Mouse (Mus musculus): ENCODE data around the gene Atp1a2. TPM values are rescaled to one million over a fixed set of nuclear protein-coding genes. Genes with fewer than 3 reads are reported as not detected.

Gene Atp1a2
- polyA plus RNA-seq, 1 experiment from 2014 or later = 3.1 TPM

DNA sequence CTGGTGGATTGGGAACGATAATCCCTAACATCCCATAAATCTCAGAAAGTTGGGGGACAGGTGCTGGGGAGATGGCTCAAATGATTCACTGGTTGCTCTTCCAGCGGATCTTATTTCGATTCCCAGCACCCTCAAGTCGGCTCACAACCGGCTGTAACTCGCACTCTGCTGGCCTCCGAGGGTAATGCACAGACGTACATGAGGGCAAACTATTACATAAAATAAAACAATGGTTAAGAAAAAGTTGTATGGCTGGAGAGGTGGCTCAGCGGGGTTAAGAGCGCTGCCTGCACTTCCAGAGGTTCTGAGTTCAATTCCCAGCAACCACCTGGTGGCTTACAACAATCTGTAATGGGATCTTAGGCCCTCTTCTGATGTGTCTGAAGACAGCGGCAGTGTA, 28.8 kb upstream of the Atp1a2 start:
- H3K4me1 ChIP-seq (ENCODE audit: control insufficient read depth, insufficient read depth, low read length) = peaks cover 8% of the 10 kb centered on the region; the same call in 1 of the 2 replicates
- ATAC-seq = no peak
- H3K9ac ChIP-seq (ENCODE audit: low read depth, low read length) = peak overlapping the region; percentile 62; the same call in 1 of the 2 replicates
- peak overlapping the region; percentile 94 for H3K4me2 ChIP-seq (ENCODE audit: low read depth, low read length)
- peaks cover 46% of the 10 kb centered on the region for H3K27me3 ChIP-seq (replicated peaks; ENCODE audit: control insufficient read depth, insufficient read depth, low read length)
- peak overlapping the region; percentile 51 for H3K4me3 ChIP-seq (ENCODE audit: low read length)
- H3K36me3 ChIP-seq (ENCODE audit: control insufficient read depth, insufficient read depth, low read length) = no peaks in the 10 kb centered on the region
- 60% methylated on average over 11 of the region's 11 CpGs for WGBS
- H3K9me3 ChIP-seq (ENCODE audit: control insufficient read depth, low read length) = peaks cover 3% of the 10 kb centered on the region; the same call in 1 of the 2 replicates
- no peak overlapping the region for H3K27ac ChIP-seq (ENCODE audit: low read length)

DNA sequence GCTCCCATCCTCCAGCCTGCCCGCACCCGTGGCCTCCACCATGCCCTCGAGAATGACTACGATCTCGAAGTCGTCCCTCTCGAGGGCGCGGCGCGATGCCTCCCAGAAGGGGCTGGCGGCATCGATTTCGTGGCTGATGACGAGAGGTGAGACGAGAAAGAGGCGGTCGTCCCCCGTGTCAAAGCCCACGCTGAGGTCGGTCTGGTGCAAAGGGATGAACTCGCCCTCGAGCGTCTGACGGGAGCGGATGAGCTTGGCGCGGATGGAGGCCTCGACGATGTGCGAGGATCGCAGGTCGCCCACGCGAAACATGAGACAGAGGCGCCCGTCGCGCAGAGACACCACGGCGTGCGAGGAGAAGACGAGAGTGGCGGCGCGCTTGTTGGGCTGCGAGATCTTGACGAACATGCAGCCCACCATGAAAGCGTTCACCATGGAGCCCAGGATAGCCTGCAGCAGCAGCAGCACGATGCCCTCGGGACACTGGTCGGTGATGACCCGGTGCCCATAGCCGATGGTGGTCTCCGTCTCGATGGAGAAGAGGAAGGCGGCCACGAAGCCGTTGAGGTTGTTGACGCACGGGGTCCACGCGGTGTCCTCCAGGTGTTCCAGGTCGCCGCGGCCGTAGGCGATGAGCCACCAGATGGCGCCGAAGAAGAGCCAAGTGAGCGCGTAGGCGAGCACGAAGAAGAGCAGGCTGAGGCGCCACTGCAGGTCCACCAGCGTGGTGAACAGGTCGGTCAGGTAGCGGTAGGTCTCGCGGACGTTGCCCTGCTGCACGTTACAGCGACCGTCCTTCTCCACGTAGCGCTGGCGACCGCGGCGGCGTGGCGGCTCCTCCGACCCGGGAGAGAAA, 28.0 kb upstream of the Atp1a2 start:
- H3K4me2 ChIP-seq (ENCODE audit: low read depth, low read length) = peak overlapping the region; percentile 94
- H3K27me3 ChIP-seq (replicated peaks; ENCODE audit: control insufficient read depth, insufficient read depth, low read length) = peaks cover 46% of the 10 kb centered on the region
- ATAC-seq = peak; percentile 75
- WGBS = 15% methylated on average over 94 of the region's 94 CpGs
- H3K9me3 ChIP-seq (ENCODE audit: control insufficient read depth, low read length) = peaks cover 3% of the 10 kb centered on the region; the same call in 1 of the 2 replicates
- no peak overlapping the region for H3K27ac ChIP-seq (ENCODE audit: low read length)
- H3K4me3 ChIP-seq (ENCODE audit: low read length) = peak overlapping the region; percentile 51
- peaks cover 8% of the 10 kb centered on the region; the same call in 1 of the 2 replicates for H3K4me1 ChIP-seq (ENCODE audit: control insufficient read depth, insufficient read depth, low read length)
- no peaks in the 10 kb centered on the region for H3K36me3 ChIP-seq (ENCODE audit: control insufficient read depth, insufficient read depth, low read length)
- H3K9ac ChIP-seq (ENCODE audit: low read depth, low read length) = peak overlapping the region; percentile 62

DNA sequence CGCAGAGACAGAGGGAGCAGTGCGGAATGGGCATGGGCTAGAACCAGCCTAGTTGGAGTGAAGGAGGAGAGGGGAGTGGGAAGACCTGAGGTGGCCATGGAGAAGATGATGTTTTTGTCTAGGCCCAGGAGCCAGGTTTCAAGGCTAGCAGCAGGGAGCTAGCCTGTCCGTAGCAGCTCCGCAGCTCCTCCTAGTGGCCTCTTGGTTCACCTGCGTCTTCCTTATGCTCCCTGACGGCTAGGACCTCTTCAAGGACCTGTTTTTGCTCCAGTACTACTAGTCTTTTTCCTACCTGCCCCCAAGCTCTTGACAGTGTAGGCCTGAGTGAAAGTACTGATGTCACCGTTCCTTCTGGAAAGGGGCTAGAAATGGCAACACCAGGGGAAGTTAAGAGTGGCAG, 26.9 kb upstream of the Atp1a2 start:
- Histone ChIP-seq H3K27me3 (replicated peaks; ENCODE audit: control insufficient read depth, insufficient read depth, low read length) (peaks cover 43% of the 10 kb centered on the region), H3K4me1 (ENCODE audit: control insufficient read depth, insufficient read depth, low read length) (peaks cover 10% of the 10 kb centered on the region), H3K36me3 (ENCODE audit: control insufficient read depth, insufficient read depth, low read length) (no peaks in the 10 kb centered on the region), H3K9me3 (ENCODE audit: control insufficient read depth, low read length) (peaks cover 3% of the 10 kb centered on the region; the same call in 1 of the 2 replicates), H3K27ac (ENCODE audit: low read length) (no peak overlapping the region), H3K4me2 (ENCODE audit: low read depth, low read length) (no peak overlapping the region), H3K4me3 (ENCODE audit: low read length) (no peak overlapping the region), H3K9ac (ENCODE audit: low read depth, low read length) (no peak overlapping the region)
- 12% methylated on average over 7 of the region's 7 CpGs for WGBS
- ATAC-seq = peak; percentile 55

DNA sequence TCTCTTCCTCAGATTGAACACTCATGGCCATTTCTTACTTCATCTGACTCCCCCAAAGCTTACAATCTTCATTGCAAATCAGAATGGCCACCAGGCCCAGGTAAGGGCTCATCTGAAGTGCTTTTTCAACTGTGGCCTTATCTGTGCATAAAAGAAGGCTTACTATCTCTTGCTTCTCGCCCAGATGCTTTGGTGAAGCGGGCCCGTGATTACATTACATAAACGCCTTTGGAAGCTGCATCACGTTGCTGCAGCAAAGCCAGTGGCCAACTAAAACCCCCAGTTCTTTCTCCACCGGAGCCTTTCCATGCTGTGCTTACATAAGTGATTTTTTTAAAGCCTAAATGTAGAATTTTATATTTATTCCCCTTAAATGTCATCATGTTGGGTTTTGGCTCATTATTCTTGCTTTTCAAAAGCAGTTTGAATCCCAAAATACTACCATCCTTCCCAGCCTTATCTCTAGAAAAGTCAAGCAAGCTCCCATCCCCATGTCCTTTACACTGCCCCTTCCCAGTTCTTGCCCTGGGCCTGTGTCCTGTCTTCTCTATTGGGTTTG, 26.0 kb upstream of the Atp1a2 start:
- WGBS = 69% methylated on average over 6 of the region's 6 CpGs
- no peak for ATAC-seq

DNA sequence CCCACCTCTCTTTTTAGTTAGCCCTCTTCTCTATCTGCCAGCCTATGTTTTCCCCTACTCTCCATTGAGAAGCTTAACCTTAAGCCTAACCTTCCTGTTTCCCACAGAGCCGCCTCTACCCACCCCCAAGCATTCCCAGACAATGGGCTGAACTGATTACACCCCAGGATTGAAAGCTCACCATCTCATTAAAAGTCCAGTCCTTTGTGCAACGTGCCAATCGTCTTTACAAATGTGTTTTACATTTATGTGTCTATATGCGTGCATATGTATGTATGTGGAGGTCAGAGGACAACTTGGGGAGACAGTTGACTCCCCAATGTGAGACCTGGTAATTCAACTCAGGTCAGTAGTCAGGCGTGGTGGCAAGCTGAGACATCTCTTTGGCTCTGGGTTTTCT, 25.4 kb upstream of the Atp1a2 start:
- peaks cover 2% of the 10 kb centered on the region; the same call in 1 of the 2 replicates for H3K36me3 ChIP-seq (ENCODE audit: control insufficient read depth, insufficient read depth, low read length)
- peaks cover 3% of the 10 kb centered on the region; the same call in 1 of the 2 replicates for H3K9me3 ChIP-seq (ENCODE audit: control insufficient read depth, low read length)
- no peak for ATAC-seq
- H3K4me3 ChIP-seq (ENCODE audit: low read length) = no peak overlapping the region
- peaks cover 30% of the 10 kb centered on the region for H3K27me3 ChIP-seq (replicated peaks; ENCODE audit: control insufficient read depth, insufficient read depth, low read length)
- no peak overlapping the region for H3K27ac ChIP-seq (ENCODE audit: low read length)
- no peak overlapping the region for H3K4me2 ChIP-seq (ENCODE audit: low read depth, low read length)
- WGBS = 57% methylated on average over 5 of the region's 5 CpGs
- H3K4me1 ChIP-seq (ENCODE audit: control insufficient read depth, insufficient read depth, low read length) = peaks cover 13% of the 10 kb centered on the region
- H3K9ac ChIP-seq (ENCODE audit: low read depth, low read length) = no peak overlapping the region

More for the DNA sequence above, 26.0 kb upstream of the Atp1a2 start:
- H3K9ac ChIP-seq (ENCODE audit: low read depth, low read length) = no peak overlapping the region
- H3K36me3 ChIP-seq (ENCODE audit: control insufficient read depth, insufficient read depth, low read length) = no peaks in the 10 kb centered on the region
- peaks cover 35% of the 10 kb centered on the region for H3K27me3 ChIP-seq (replicated peaks; ENCODE audit: control insufficient read depth, insufficient read depth, low read length)
- peaks cover 13% of the 10 kb centered on the region for H3K4me1 ChIP-seq (ENCODE audit: control insufficient read depth, insufficient read depth, low read length)
- no peak overlapping the region for H3K27ac ChIP-seq (ENCODE audit: low read length)
- H3K9me3 ChIP-seq (ENCODE audit: control insufficient read depth, low read length) = peaks cover 3% of the 10 kb centered on the region; the same call in 1 of the 2 replicates
- H3K4me2 ChIP-seq (ENCODE audit: low read depth, low read length) = no peak overlapping the region
- no peak overlapping the region for H3K4me3 ChIP-seq (ENCODE audit: low read length)

DNA sequence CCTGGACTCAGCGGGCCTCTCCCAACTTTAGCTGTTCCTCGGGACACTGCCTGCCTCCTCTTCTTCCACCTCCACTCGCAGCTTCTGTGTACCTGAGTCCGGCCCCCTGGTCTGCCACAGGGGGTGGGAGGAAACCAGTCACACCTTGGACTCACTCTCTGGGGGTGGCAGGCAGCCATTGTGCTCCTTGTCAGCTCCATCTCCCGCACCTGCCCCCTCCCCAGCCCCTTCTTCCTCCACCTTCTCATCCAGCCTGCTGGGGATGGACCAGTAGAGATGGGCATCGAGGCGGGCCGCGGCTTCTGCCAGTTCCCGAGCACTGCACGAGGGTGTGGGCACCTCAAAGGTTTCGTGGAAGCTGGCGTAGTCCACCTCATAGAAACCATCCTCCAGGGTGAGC, 24.9 kb upstream of the Atp1a2 start:
- ATAC-seq = no peak
- H3K4me2 ChIP-seq (ENCODE audit: low read depth, low read length) = no peak overlapping the region
- no peak overlapping the region for H3K4me3 ChIP-seq (ENCODE audit: low read length)
- peaks cover 13% of the 10 kb centered on the region for H3K4me1 ChIP-seq (ENCODE audit: control insufficient read depth, insufficient read depth, low read length)
- peaks cover 3% of the 10 kb centered on the region; the same call in 1 of the 2 replicates for H3K9me3 ChIP-seq (ENCODE audit: control insufficient read depth, low read length)
- peaks cover 26% of the 10 kb centered on the region for H3K27me3 ChIP-seq (replicated peaks; ENCODE audit: control insufficient read depth, insufficient read depth, low read length)
- H3K27ac ChIP-seq (ENCODE audit: low read length) = no peak overlapping the region
- H3K9ac ChIP-seq (ENCODE audit: low read depth, low read length) = no peak overlapping the region
- H3K36me3 ChIP-seq (ENCODE audit: control insufficient read depth, insufficient read depth, low read length) = peaks cover 6% of the 10 kb centered on the region; the same call in 1 of the 2 replicates
- WGBS = 66% methylated on average over 13 of the region's 13 CpGs

DNA sequence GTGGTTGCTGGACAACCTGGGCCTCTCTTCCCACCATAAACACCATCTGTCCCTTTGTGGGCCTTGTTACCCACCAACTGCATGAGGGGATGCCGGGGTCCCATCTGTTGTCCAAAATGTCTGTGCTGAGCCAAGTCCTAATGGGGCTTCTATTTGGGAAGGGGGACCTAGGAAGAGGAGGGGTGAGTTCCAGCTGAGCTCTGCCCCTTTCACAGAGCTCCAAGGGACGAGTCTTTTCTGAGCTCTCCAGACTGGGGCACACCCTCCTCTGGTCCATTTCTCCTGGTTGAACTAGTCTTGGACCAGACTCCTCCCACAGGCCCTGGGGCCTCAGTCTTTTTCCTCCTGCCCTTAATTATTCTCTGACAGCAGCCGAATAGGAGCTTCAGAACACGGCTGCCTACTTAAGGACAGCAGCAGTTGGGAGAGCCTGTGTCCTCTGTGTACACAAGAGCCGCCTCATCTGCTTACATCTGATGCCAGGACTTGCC, 22.1 kb upstream of the Atp1a2 start:
- peak; percentile 38; the same call in 1 of the 2 replicates for ATAC-seq

DNA sequence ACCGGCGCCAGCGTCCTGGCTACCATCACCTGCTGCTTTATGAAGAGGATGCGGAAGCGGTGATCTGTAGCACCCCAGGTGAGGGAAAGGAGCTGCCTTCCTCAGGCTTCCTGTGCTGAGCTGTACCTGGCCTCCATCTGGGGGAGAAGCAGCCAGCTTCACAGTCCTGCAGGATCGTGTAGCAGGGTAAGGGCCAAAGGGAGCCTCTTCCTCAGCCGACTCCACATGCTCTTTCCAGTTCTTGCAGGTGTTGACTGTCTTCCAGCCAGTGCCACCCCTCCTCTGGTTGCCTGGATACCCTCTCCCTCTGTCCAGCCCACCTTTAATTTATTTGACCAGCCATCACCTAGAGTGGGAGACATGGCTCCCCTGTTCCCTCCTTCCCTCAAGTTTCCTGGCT, 21.5 kb upstream of the Atp1a2 start:
- no peak overlapping the region for H3K27ac ChIP-seq (ENCODE audit: low read length)
- ATAC-seq = no peak
- H3K27me3 ChIP-seq (replicated peaks; ENCODE audit: control insufficient read depth, insufficient read depth, low read length) = no peaks in the 10 kb centered on the region
- no peak overlapping the region for H3K9ac ChIP-seq (ENCODE audit: low read depth, low read length)
- H3K4me2 ChIP-seq (ENCODE audit: low read depth, low read length) = no peak overlapping the region
- peaks cover 5% of the 10 kb centered on the region; the same call in 1 of the 2 replicates for H3K4me1 ChIP-seq (ENCODE audit: control insufficient read depth, insufficient read depth, low read length)
- peaks cover 9% of the 10 kb centered on the region for H3K36me3 ChIP-seq (ENCODE audit: control insufficient read depth, insufficient read depth, low read length)
- WGBS = 80% methylated on average over 7 of the region's 7 CpGs
- no peaks in the 10 kb centered on the region for H3K9me3 ChIP-seq (ENCODE audit: control insufficient read depth, low read length)
- no peak overlapping the region for H3K4me3 ChIP-seq (ENCODE audit: low read length)

More for the DNA sequence above, 22.1 kb upstream of the Atp1a2 start:
- H3K4me1 ChIP-seq (ENCODE audit: control insufficient read depth, insufficient read depth, low read length) = peaks cover 5% of the 10 kb centered on the region; the same call in 1 of the 2 replicates
- H3K4me3 ChIP-seq (ENCODE audit: low read length) = no peak overlapping the region
- no peak overlapping the region; the same call in 1 of the 2 replicates for H3K9ac ChIP-seq (ENCODE audit: low read depth, low read length)
- no peak overlapping the region for H3K27ac ChIP-seq (ENCODE audit: low read length)
- no peaks in the 10 kb centered on the region for H3K9me3 ChIP-seq (ENCODE audit: control insufficient read depth, low read length)
- peaks cover 9% of the 10 kb centered on the region for H3K36me3 ChIP-seq (ENCODE audit: control insufficient read depth, insufficient read depth, low read length)
- 33% methylated on average over 5 of the region's 5 CpGs for WGBS
- peaks cover 2% of the 10 kb centered on the region; the same call in 1 of the 2 replicates for H3K27me3 ChIP-seq (replicated peaks; ENCODE audit: control insufficient read depth, insufficient read depth, low read length)
- no peak overlapping the region for H3K4me2 ChIP-seq (ENCODE audit: low read depth, low read length)

DNA sequence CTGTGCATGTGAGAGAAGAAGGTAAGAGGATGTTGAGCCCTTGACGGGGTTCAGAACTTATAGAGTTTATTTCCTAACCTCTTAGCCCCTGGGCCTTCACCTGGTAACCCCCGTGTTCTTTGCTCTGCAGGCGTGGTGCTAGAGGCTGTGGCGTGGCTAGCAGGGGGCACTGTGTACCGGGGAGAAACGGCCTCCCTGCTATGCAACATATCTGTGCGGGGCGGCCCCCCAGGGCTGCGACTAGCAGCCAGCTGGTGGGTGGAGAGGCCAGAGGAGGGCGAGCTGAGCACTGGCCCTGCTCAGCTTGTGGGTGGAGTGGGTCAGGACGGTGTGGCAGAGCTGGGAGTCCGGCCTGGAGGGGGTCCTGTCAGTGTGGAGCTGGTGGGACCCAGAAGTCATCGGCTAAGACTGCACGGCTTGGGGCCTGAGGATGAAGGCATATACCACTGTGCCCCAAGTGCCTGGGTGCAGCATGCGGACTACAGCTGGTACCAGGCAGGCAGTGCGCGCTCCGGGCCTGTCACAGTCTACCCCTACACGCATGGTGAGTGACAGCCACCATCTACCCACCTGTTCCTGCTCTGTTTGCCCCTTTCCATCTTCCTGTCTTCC, 20.7 kb upstream of the Atp1a2 start:
- Histone ChIP-seq H3K36me3 (ENCODE audit: control insufficient read depth, insufficient read depth, low read length) (peaks cover 9% of the 10 kb centered on the region), H3K4me2 (ENCODE audit: low read depth, low read length) (no peak overlapping the region), H3K27me3 (replicated peaks; ENCODE audit: control insufficient read depth, insufficient read depth, low read length) (no peaks in the 10 kb centered on the region), H3K9ac (ENCODE audit: low read depth, low read length) (no peak overlapping the region), H3K4me3 (ENCODE audit: low read length) (no peak overlapping the region), H3K4me1 (ENCODE audit: control insufficient read depth, insufficient read depth, low read length) (peaks cover 8% of the 10 kb centered on the region), H3K27ac (ENCODE audit: low read length) (no peak overlapping the region), H3K9me3 (ENCODE audit: control insufficient read depth, low read length) (no peaks in the 10 kb centered on the region)
- 84% methylated on average over 19 of the region's 19 CpGs for WGBS
- ATAC-seq = no peak

Data from intestine, embryonic 16.5 days (tissue).